Mouse (Mus musculus) lung, embryonic 15.5 days (tissue): ENCODE results near the gene Olfr1513. TPM values are rescaled to one million over a fixed set of nuclear protein-coding genes. Genes with fewer than 3 reads are reported as not detected.
"Not testable (repeated sequence)": the region's sequence is repeated elsewhere in the genome, so short reads cannot be mapped to it uniquely, and the experiment has no call there.

Experiments used
- ATAC-seq: fragments of 200-750 bp; cut with Nextera tagmentation; 2 replicates; pipeline ENCODE4 v1.8.0; 2017; ENCODE audit warnings: moderate number of reproducible peaks, borderline replicate concordance; ENCODE audit not compliant: low FRiP score, low TSS enrichment; ENCODE audit errors: extremely low read depth
- H3K27ac ChIP-seq: fragments of 300-500 bp; sonication (generic); 2 replicates; pipeline ENCODE4 v1.5.1; 2015; ENCODE audit warnings: moderate library complexity, mild to moderate bottlenecking, inconsistent platforms
- H3K27me3 ChIP-seq: fragments of 300-500 bp; sonication (generic); 2 replicates; pipeline ENCODE4 v1.6.1; 2015; ENCODE audit warnings: inconsistent platforms
- H3K36me3 ChIP-seq: fragments of 300-500 bp; sonication (generic); 2 replicates; pipeline ENCODE4 v1.6.1; 2015; ENCODE audit warnings: inconsistent platforms
- H3K4me1 ChIP-seq: fragments of 300-500 bp; sonication (generic); 2 replicates; pipeline ENCODE4 v1.6.1; 2015; ENCODE audit warnings: inconsistent platforms
- H3K4me2 ChIP-seq: fragments of 300-500 bp; sonication (generic); 2 replicates; pipeline ENCODE4 v1.6.1; 2015; ENCODE audit warnings: inconsistent platforms, mild to moderate bottlenecking, moderate library complexity
- H3K4me3 ChIP-seq: fragments of 300-500 bp; sonication (generic); 2 replicates; pipeline ENCODE4 v1.5.1; 2015; ENCODE audit warnings: mild to moderate bottlenecking, inconsistent platforms
- H3K9ac ChIP-seq: fragments of 300-500 bp; sonication (generic); 2 replicates; pipeline ENCODE4 v1.6.1; 2015; ENCODE audit warnings: inconsistent platforms
- H3K9me3 ChIP-seq: fragments of 300-500 bp; sonication (generic); 2 replicates; pipeline ENCODE4 v1.6.1; 2016; ENCODE audit warnings: inconsistent platforms
- WGBS: fragments of 180-500 bp; shearing (Covaris S2); methylation state at CpG from one replicate; pipeline ENCODE4 v1.1.7; 2015; 5-methylcytosine and 5-hydroxymethylcytosine counted together
- polyA plus RNA-seq: library from polyadenylated mRNA; unstranded; fragments of >200 nt; fragmentation: Nextera tagmentation; extraction: Ambion mirVana; gene quantifications from 2 replicates; pipeline ENCODE4 v1.2.1, GENCODE M21; 2015

The Olfr1513 gene
- polyA plus RNA-seq, 1 experiment from 2014 or later = not detected

GRCm38 (mm10) chr14:52327375-52327901, 28.8 kb downstream of the Olfr1513 start:
- Histone ChIP-seq H3K27ac (no peak overlapping the region), H3K4me1 (0 out of 2 replicates have a peak, but pooled peaks cover 11% of the 10 kb centered on the region), H3K27me3 (peaks cover 58% of the 10 kb centered on the region), H3K9me3 (no peaks in the 10 kb centered on the region), H3K4me3 (peak overlapping the region; percentile 34), H3K9ac (0 out of 2 replicates have a peak overlapping the region, but pooled peaks have one; percentile 10), H3K4me2 (peak overlapping the region; percentile 71), H3K36me3 (no peaks in the 10 kb centered on the region)
- no peak for ATAC-seq
- 4% methylated on average over 14 of the region's 14 CpGs for WGBS

GRCm38 (mm10) chr14:52325890-52326289, 30.3 kb downstream of the Olfr1513 start:
- H3K4me3 ChIP-seq = no peak overlapping the region
- no peaks in the 10 kb centered on the region for H3K9me3 ChIP-seq
- H3K4me2 ChIP-seq = no peak overlapping the region
- H3K27me3 ChIP-seq = peaks cover 49% of the 10 kb centered on the region
- WGBS = 17% methylated on average over 4 of the region's 4 CpGs
- ATAC-seq = no peak
- 0 out of 2 replicates have a peak, but pooled peaks cover 11% of the 10 kb centered on the region for H3K4me1 ChIP-seq
- no peak overlapping the region for H3K9ac ChIP-seq
- no peaks in the 10 kb centered on the region for H3K36me3 ChIP-seq
- no peak overlapping the region for H3K27ac ChIP-seq

DNA sequence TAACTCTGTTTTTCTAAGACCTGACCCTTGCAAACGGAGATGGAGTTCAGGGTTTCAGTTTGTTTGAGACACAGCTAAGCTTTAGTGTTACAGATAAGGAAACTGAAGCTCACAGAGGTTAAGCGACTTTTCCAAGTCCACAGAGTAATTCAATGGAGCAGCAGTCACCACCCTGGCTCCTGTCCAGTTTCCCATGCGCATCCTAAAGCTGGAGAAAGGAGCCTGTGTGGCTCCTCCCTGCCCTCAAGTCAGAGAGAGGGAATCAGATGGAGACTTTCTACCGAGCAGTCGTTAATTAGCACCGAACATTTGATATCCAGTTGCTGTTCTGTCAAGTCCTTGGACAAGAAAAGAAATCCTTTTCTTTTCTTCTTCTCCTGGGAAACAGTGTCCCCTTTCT, 36.8 kb downstream of the Olfr1513 start:
- Histone ChIP-seq H3K9me3 (no peaks in the 10 kb centered on the region), H3K4me1 (peaks cover 19% of the 10 kb centered on the region), H3K36me3 (peaks cover 4% of the 10 kb centered on the region; the same call in 1 of the 2 replicates), H3K4me3 (no peak overlapping the region), H3K9ac (no peak overlapping the region), H3K27ac (no peak overlapping the region), H3K4me2 (no peak overlapping the region), H3K27me3 (no peaks in the 10 kb centered on the region)
- no peak for ATAC-seq
- WGBS = 45% methylated on average over 6 of the region's 6 CpGs

GRCm38 (mm10) chr14:52316441-52317225, 39.6 kb downstream of the Olfr1513 start:
- no peaks in the 10 kb centered on the region for H3K27me3 ChIP-seq
- no peaks in the 10 kb centered on the region for H3K9me3 ChIP-seq
- peak overlapping the region; percentile 87 for H3K9ac ChIP-seq
- WGBS = 12% methylated on average over 16 of the region's 16 CpGs
- H3K4me2 ChIP-seq = peak overlapping the region; percentile 86
- peak overlapping the region; percentile 76 for H3K4me3 ChIP-seq
- H3K36me3 ChIP-seq = peaks cover 31% of the 10 kb centered on the region
- peak overlapping the region; percentile 89 for H3K27ac ChIP-seq
- H3K4me1 ChIP-seq = peaks cover 40% of the 10 kb centered on the region
- peak; percentile 72 for ATAC-seq

- peak overlapping the region; percentile 76 for H3K4me3 ChIP-seq
- H3K27ac ChIP-seq = peak overlapping the region; percentile 89
- no peaks in the 10 kb centered on the region for H3K27me3 ChIP-seq
- peaks cover 45% of the 10 kb centered on the region for H3K4me1 ChIP-seq
- H3K9ac ChIP-seq = peak overlapping the region; percentile 87
- WGBS = under 1% methylated on average over 32 of the region's 41 CpGs
- H3K36me3 ChIP-seq = peaks cover 36% of the 10 kb centered on the region
- peak; percentile 82 for ATAC-seq
- peak overlapping the region; percentile 86 for H3K4me2 ChIP-seq
- no peaks in the 10 kb centered on the region for H3K9me3 ChIP-seq
These were observed 40.3 kb downstream of the Olfr1513 start for GRCm38 (mm10) chr14:52315792-52316440.

DNA sequence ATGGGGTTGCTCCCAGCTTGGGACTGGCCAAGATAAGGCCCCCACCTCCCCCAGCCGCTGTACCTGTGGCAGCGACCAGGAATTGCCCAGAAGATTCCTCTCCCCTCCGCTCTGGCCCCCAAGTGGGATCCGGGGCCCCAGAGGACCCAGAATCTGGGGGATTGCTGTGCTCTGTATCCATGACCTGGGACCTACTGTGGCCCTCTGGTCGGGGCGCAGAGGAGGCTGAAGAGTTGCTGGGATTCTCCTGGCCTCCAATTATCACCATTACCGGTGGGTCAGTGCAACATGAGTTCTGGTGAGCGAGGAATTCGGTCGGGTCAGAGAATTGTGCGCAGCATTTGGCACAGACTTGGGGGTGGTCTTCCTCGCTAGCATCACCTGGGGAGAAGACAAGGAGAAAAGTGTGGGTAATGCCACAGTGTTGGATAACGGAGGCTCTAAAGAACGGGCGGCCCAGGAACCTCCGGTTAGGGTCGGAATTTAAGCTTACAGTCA, 40.9 kb downstream of the Olfr1513 start:
- WGBS = 3% methylated on average over 17 of the region's 17 CpGs
- peaks cover 45% of the 10 kb centered on the region for H3K4me1 ChIP-seq
- H3K9me3 ChIP-seq = no peaks in the 10 kb centered on the region
- peaks cover 36% of the 10 kb centered on the region for H3K36me3 ChIP-seq
- ATAC-seq = 0 out of 2 replicates have a peak, but pooled peaks have one; percentile 6
- H3K27ac ChIP-seq = peak overlapping the region; percentile 89
- H3K27me3 ChIP-seq = no peaks in the 10 kb centered on the region
- peak overlapping the region; percentile 86 for H3K4me2 ChIP-seq
- H3K9ac ChIP-seq = peak overlapping the region; percentile 87
- peak overlapping the region; percentile 76 for H3K4me3 ChIP-seq

- Histone ChIP-seq H3K4me3 (peak overlapping the region; percentile 76), H3K4me1 (peaks cover 45% of the 10 kb centered on the region), H3K27ac (peak overlapping the region; percentile 89; the same call in 1 of the 2 replicates), H3K27me3 (no peaks in the 10 kb centered on the region), H3K9ac (peak overlapping the region; percentile 87; the same call in 1 of the 2 replicates), H3K4me2 (peak overlapping the region; percentile 86), H3K36me3 (peaks cover 36% of the 10 kb centered on the region), H3K9me3 (no peaks in the 10 kb centered on the region)
- 37% methylated on average over 8 of the region's 8 CpGs for WGBS
- ATAC-seq = peak; percentile 13; the same call in 1 of the 2 replicates
These were observed 41.4 kb downstream of the Olfr1513 start for GRCm38 (mm10) chr14:52314808-52315150.

DNA sequence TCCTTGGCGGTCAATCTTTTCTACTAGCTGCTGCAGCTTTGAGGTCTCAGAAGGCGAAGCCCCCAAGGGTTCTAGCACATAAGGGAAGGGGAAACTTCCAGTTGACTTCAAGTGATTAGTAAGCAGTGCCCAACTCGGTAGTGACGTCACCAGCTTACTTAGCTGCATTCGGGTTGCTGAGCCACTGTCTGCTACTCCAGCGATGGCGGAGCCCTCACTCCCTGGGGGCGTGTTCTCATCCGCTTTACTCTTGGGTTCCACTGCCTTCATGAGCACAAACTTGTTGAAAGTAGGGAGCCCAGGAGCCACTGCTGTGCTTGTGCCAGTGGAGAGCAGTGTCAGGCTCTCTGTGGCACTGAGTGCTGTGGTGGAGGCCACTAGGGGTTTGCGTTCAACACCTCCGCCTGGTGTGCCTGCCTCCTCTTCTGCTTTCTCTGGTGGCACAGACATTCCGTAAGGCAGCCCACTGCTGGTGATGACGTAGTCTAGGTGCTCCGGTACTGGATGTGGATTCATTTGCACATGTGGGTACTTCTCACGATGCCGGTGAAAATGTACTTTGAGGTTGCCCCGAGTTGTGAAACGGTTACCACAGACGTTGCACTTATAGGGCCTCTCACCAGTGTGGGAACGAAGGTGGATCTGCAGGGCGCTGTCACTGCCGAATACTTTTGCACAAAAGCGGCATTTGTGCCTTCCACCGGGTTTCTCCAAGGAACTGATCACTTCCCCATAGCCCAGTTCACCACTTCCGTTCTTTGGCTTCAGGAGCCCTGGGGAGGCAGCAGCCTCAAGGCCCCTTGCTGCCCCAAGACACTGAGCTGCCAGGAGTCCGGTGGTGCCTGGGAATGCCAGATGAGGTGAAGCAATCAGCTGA, 42.0 kb downstream of the Olfr1513 start:
- WGBS = 82% methylated on average over 26 of the region's 26 CpGs
- Histone ChIP-seq H3K4me3 (peak overlapping the region; percentile 76), H3K4me2 (peak overlapping the region; percentile 86), H3K27ac (peak overlapping the region; percentile 89; the same call in 1 of the 2 replicates), H3K9ac (0 out of 2 replicates have a peak overlapping the region, but pooled peaks have one; percentile 87), H3K9me3 (no peaks in the 10 kb centered on the region), H3K4me1 (peaks cover 45% of the 10 kb centered on the region), H3K27me3 (no peaks in the 10 kb centered on the region), H3K36me3 (peaks cover 36% of the 10 kb centered on the region)
- ATAC-seq = no peak

DNA sequence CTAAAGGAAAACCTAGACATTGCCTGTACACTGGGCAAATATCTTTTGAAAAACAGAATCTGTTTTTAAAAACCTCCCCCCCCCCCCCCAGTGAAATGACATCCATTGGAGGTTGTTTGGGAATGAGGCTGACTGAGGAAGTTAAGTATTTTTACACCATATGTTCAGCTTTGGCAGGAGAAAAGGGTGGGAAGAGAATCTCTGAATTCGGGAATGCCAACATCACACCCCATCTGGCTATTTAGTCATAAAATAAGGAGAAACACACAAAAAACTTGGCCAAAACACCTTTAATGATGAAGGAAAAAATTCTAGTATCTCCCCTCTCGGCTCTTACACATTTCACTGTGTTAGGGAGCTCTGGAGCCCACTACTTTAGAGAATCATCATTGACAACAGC, 45.3 kb downstream of the Olfr1513 start:
- no peak overlapping the region for H3K4me3 ChIP-seq
- whole genome bisulfite sequencing = 90% methylated on average over 2 of the region's 2 CpGs
- H3K4me1 ChIP-seq = peaks cover 37% of the 10 kb centered on the region
- no peak overlapping the region for H3K9ac ChIP-seq
- no peak overlapping the region for H3K27ac ChIP-seq
- peaks cover 36% of the 10 kb centered on the region for H3K36me3 ChIP-seq
- no peaks in the 10 kb centered on the region for H3K27me3 ChIP-seq
- no peaks in the 10 kb centered on the region for H3K9me3 ChIP-seq
- H3K4me2 ChIP-seq = no peak overlapping the region
- ATAC-seq = no peak

GRCm38 (mm10) chr14:52310343-52310742, 45.9 kb downstream of the Olfr1513 start:
- H3K4me1 ChIP-seq = peaks cover 35% of the 10 kb centered on the region
- 95% methylated on average over 5 of the region's 6 CpGs for WGBS
- peaks cover 36% of the 10 kb centered on the region for H3K36me3 ChIP-seq
- H3K4me2 ChIP-seq, H3K27ac ChIP-seq, H3K4me3 ChIP-seq, H3K9ac ChIP-seq, H3K27me3 ChIP-seq, ATAC-seq, H3K9me3 ChIP-seq: not testable (repeated sequence)

DNA sequence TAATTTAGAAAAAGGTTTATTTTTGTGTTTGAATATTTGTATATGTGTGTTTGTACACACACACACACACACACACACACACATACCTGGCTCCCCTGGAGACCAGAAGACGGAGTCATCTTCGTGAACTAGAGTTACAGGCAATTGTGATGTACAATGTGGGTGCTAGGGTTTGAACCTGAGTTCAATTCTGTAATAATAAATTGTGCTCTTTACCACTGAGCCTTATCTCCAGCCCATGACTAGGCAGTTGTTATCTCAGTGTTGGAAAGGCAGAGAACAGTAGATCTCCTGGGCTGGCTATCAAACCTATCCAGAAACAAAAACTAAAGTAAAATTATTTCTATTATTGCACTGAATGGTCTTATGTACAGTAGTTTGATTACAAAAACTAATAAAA, 50.1 kb downstream of the Olfr1513 start:
- Histone ChIP-seq H3K4me2 (no peak overlapping the region), H3K36me3 (no peaks in the 10 kb centered on the region; the same call in 1 of the 2 replicates), H3K4me3 (no peak overlapping the region), H3K4me1 (peaks cover 6% of the 10 kb centered on the region; the same call in 1 of the 2 replicates), H3K9ac (no peak overlapping the region), H3K27me3 (no peaks in the 10 kb centered on the region), H3K9me3 (no peaks in the 10 kb centered on the region), H3K27ac (no peak overlapping the region)
- ATAC-seq = no peak
- 93% methylated on average over 2 of the region's 2 CpGs for WGBS
